Mouse (Mus musculus): ENCODE data around the gene Dmbt1.

- TF ChIP-seq CTCF (conservative IDR thresholded peaks at IDR 0.05; ENCODE audit: insufficient read depth, insufficient read length, low read depth, low read length) (no peak), POLR2A (IDR thresholded peaks at IDR 0.05; ENCODE audit: low read depth, low read length) (no peak)
Observed at GRCm38 (mm10) chr7:131153044-131153443, 121.2 kb downstream of the Dmbt1 start.

Measured in kidney, adult 2 months (tissue).